Mouse (Mus musculus): ENCODE results near the gene Csf2. TPM values are rescaled to one million over a fixed set of nuclear protein-coding genes. Genes with fewer than 3 reads are reported as not detected.

Csf2 gene
- total RNA-seq, 2 experiments from 2014 or later, result not detected

- no peak for DNase-seq (ENCODE audit: low spot score in 2 of 2)
These were observed 7.0 kb downstream of the Csf2 start for GRCm38 (mm10) chr11:54242494-54242893.

- DNase-seq (ENCODE audit: low spot score in 2 of 2), result no peak
These were observed 12.5 kb downstream of the Csf2 start for GRCm38 (mm10) chr11:54236939-54237338.

DNA sequence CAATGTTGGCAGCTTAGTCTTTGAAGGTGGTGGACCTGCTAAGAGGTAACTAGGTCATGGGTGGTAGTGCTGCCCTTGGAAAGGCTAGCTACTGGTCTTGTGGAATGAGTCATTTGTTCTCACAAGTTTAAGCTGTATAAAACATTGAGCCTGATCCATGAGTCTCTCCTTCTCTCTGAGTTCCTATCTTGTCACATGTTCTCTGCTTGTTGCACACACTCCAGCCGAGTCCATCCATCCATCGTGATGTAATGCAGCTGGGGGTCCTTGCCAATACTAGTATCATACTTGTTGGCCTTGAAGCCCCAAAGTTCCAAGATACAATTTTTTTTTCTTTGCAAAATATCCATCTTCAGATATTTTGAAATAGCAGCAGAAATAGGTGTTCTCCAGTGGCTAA lies 22.0 kb downstream of the Csf2 start:
- DNase-seq (ENCODE audit: low spot score in 2 of 2), result no peak

DNA sequence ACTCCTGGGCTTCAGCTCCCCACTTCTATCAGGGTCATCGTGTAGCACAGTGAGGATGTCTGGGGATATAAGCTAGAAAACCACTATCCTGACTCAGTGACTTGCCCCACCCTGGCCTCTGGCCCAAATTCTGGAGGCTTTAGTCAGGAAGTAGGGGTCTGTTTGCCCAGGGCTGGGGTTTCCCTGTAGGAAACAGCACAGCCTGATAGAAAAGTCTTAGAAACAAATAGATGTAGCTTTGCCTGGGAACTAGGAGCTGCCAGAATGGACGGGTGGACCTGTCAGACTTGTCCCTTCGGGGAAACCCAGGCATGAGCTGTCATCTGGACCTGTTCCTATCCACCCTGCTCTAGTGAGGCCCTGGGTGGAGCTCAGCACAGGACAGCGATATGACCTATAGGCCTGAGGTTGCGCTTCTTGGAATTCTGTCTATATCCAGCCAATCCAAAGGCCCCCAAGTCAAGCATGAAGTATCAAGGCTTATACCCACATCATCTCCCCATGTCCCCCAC lies 24.9 kb downstream of the Csf2 start:
- no peak for DNase-seq (ENCODE audit: low spot score in 2 of 2)

DNA sequence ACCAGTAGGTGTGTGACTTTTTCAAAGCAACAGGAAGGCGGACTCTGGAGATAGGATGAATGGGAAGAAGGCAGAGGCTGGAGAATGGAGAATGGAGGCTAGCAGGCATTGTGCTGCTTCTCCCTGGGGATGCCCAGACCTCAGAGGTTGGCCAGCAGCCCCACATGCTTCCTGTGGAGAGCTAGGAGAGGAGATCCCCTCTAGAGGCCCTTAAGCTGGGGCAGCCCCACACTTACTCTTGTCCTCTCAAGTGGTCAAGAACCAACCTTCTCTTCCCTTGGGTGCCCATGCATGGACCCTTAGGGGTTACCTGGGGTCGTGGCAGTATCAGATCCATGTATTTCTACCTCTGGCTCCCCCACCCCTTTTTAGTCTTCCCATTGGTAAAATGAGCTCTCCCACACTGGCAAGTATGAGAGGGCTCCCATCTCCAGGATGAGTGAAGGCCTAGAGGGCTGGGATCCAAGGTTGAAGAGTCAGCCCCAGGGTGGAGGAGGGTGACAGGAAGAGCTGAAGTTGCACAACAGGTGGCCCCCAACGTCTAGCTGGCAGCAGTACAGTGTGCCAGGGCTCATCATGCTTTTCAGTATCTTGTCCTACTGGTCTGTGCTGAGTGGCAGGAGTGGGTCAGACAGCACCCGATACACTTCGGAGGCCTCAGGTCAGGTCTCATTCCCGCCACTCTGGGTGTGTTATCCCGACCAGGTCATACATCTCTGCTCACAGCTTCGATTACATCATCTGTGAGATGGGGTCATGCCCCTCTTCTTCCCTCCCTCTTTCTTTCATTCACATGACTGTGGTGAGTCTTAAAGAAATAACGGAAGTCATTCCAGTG lies 25.6 kb downstream of the Csf2 start:
- DNase-seq (ENCODE audit: low spot score in 2 of 2), result no peak

DNA sequence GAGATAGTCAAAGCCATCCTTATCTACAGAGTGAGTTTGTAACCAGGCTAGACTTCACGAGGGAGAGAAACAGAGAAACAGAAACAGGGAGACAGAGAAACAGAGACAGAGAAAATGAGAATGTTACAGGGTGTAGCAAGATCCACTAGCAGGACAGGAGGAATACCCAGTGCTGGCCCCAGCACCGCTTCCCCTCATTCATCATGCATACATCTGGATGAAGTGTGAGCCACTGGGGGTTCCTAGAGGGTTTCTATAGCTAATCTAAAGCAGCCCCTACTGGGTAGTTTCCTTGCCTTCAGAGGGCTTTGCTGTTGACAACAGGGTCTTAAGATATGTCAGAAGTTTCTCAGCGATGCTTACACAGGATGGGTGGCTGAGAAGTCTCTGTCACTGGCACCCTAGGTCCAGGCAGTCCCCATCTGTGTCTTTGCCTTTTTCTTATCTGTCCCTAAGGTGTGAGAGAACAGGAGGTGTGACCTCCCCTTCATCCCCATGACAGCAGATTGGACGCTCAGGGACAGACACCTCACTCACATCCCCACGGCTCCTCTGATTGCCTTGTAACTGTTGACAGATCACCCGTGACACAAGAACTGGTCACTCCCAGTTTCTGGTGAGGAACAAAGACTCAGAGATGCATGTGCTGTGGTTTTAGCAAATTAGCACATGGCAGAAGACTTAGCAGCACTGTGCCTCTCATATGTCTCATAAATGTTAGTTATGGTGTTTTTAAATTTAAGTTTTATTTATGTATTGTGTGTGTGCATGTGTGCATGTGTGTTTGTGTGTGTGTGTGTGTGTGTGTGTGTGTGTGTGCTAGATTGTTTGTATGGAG lies 29.3 kb downstream of the Csf2 start:
- no peak for DNase-seq (ENCODE audit: low spot score in 2 of 2)

DNA sequence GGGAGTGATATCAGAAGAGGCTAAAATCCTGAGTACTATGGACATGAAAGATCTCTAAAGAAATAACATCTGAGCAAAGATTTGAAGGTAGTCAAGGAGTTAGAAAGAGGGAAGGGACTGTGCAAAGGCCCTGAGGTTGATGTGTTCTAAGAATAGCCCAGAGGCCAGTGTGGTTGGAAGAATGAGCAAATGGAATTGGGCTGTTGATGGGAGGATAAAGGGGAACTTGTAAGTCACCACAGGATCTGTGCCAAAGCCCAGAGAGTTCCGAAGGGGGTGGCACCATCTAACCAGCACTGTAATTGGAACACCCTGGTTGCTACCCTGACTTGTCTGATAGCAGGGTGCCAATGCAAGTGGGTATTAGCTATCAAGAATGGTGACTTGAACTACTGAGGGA lies 30.3 kb downstream of the Csf2 start:
- no peak for DNase-seq (ENCODE audit: low spot score in 2 of 2)

GRCm38 (mm10) chr11:54217384-54217783 lies 32.1 kb downstream of the Csf2 start:
- no peak for DNase-seq (ENCODE audit: low spot score in 2 of 2)

DNA sequence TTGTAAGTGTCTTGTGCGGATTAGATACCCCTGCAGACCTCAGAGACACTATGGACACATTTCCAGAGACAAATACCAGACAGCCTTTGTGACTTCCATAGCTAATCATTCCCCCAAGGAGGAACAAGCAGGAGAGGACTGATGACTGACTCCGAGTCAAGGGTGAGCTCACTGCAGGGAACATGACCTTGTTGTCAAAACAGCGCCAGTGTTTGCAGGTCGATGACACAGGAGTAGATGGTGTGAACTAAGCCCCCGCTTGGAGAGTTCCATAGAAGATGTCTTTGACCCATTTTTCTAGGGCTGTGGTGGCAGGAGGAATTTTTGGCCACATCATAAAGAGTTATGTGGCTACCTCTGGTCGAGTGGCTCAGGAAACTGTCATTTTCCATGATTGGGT lies 33.4 kb downstream of the Csf2 start:
- no peak for DNase-seq (ENCODE audit: low spot score in 2 of 2)

DNA sequence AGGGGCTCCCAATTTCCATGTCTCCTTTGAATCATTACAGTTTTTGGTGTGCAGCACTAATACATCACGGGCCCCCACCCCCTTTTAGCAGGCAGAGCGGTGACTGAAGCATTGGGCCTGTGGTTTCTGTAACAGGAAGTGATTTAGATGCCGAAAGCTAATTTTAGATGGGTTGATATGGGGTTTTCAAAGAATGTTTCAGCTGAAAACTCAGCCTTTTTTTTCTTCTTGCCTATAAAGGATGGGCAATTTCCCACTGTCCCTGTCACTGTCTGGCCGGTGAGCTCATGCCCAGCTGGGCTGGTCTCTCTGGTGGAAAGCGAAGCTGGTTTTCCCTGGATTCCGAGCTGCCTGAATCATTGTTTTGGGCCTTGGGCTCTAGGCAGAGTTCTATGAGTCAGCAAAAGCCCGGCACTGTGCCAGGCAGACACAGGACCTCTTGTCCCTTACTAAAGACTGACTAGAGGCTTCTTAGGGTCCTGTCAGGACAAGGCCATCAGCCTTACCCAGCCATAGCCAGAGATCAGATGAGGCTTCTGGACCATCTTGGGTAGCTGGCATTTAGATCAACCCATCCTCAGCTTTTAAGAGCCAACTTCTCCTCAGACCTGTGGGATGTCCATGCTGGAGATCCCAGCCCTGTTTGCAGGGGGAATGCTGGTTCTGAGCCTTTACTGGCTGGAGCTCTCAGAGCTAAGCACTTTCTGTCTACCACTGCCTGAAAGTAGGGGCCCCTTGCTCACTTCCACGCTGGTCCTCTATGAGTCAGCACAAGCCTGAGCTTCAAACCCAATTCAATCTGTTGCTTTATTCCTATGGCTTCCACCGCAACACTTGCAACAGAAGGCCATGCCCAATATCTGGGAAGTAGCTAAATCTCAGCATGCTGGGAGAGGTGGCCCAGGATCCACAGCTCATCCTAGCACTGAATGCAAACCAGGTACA lies 34.7 kb downstream of the Csf2 start:
- peak; percentile 22 to 46 for DNase-seq (ENCODE audit: low spot score in 2 of 2)

DNA sequence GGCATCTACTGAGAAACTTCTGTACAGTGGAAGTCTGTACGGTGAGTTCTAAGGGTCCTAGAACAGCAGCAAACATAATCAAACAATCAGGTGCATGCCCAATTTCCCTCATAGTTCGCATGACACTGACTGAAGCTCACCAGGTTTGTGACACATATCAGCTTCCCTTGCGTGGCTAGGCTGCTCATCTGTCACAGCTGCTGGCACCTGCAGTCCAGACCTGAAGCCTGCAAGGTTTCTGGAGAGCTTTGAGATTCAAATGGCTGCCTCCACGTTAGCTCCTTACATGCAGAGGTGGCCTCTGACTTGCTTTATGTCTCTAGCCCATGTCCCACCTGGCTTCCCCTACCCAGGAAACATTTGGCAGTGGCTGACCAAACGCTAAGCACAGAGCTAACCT lies 35.8 kb downstream of the Csf2 start:
- no peak for DNase-seq (ENCODE audit: low spot score in 2 of 2)

- no peak for DNase-seq (ENCODE audit: low spot score in 2 of 2)
These were observed 42.5 kb downstream of the Csf2 start for GRCm38 (mm10) chr11:54206993-54207392.

DNA sequence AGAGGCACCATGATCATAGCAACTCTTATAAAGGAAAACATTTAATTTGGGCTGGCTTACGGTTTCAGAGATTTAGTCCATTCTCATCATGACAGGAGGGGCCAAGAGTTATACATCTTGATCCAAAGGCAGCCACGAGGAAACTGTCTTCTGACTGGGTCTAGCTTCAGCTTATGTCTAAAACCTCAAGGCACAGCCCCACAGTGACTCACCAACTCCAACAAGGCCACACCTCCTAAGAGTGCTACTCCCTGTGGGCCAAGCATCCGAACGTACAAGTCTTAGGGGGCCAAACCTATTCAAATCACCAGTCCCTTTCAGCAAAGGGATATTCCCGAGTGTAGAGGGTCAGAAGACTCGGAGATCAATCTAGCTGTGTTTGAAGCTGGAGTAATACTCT lies 44.1 kb downstream of the Csf2 start:
- no peak for DNase-seq (ENCODE audit: low spot score in 2 of 2)

GRCm38 (mm10) chr11:54204781-54205180 lies 44.7 kb downstream of the Csf2 start:
- DNase-seq (ENCODE audit: low spot score in 2 of 2), result no peak

DNA sequence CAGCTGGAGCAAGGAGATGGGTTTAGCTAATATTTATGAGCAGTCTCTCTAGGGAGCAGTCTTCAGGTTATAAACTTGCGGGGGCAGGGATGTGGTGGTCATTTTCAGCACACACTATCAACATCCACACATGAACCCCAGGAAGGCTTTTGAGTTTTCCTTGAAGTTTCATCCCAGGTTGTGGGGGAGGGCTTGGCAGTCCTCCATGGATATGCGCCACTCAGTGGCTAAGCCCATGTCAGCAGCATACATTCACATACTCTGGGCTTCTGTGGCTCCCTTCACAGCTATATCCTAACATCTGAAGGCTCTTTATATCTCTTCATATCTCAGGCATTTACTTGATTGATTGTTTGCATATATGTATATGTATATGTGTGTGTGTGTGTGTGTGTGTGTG lies 46.3 kb downstream of the Csf2 start:
- no peak for DNase-seq (ENCODE audit: low spot score in 2 of 2)

DNA sequence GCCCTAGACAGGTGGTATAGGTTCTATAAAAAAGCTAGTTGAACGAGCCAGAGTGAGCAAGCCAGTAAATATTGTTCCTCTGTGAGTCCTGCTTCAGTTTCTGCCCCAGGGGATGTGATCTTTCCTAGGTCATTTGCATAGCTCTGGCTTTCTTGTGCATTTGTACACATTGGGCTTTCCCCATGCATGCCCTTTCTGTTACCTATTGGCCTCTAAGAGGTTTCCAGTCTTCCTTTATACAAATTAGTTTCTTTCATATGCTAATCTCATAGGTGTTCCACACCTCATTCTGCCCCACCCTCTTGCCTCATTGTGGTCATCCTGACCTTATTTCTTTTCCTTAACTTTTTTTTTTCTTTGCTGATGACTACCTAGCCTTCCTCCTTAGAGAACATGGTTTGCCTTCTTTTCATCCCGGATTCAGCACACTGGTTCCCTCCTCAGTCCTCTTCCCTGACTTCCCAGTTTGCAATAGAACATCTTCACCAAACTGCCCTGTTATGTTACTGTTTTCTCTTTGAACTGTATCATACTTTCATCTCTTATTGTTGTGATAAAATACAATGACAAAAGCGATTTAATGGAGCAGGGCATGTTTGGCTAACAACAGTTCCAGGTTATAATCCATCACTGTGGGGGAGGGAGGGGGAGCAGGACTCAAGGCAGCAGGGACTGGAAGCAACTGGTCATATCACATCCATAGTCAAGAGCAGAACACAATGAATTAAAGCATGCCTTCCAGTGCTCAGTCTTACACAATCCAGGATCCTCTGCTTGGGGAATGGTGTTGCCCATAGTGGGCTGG lies 47.4 kb downstream of the Csf2 start:
- DNase-seq (ENCODE audit: low spot score in 2 of 2), result no peak

- no peak for DNase-seq (ENCODE audit: low spot score in 2 of 2)
These were observed 48.1 kb downstream of the Csf2 start for GRCm38 (mm10) chr11:54201287-54201773.

All from layer of hippocampus, adult 18-20 months (tissue).